Mouse (Mus musculus) C2C12 (cell line): ENCODE measurements at regions not wholly inside any gene's neighbourhood (a gene's known extent, or its start where the extent isn't known, plus 50 kb on each side); places are given as distances from the start of the nearest gene placed in this dataset.

Experiments used
- CEBPB ChIP-seq: IDR thresholded peaks from one replicate; pipeline ENCODE4 v1.6.1; 2011; ENCODE audit warnings: low read depth, mild to moderate bottlenecking, control low read depth, moderate library complexity
- CTCF ChIP-seq: IDR thresholded peaks from one replicate; pipeline ENCODE4 v1.5.1; 2011; ENCODE audit not compliant: control insufficient read depth, insufficient read depth, insufficient read length
- FOSL1 ChIP-seq: IDR thresholded peaks from one replicate; pipeline ENCODE4 v1.8.0; 2011; ENCODE audit warnings: mild to moderate bottlenecking, low read length; ENCODE audit not compliant: poor library complexity, insufficient read depth, severe bottlenecking
- MAX ChIP-seq: IDR thresholded peaks from one replicate; pipeline ENCODE4 v1.6.1; 2011; ENCODE audit warnings: mild to moderate bottlenecking, control low read depth
- MYOD1 ChIP-seq: IDR thresholded peaks from one replicate; pipeline ENCODE4 v1.6.1; 2011; ENCODE audit warnings: low read depth; ENCODE audit not compliant: control insufficient read depth, insufficient read length
- MYOG ChIP-seq: IDR thresholded peaks from one replicate; pipeline ENCODE4 v1.6.1; 2011; ENCODE audit not compliant: control insufficient read depth, insufficient read length; ENCODE audit errors: extremely low read depth
- USF1 ChIP-seq: IDR thresholded peaks from one replicate; pipeline ENCODE4 v1.6.1; 2011; ENCODE audit warnings: low read depth, mild to moderate bottlenecking, control low read depth, moderate library complexity

DNA sequence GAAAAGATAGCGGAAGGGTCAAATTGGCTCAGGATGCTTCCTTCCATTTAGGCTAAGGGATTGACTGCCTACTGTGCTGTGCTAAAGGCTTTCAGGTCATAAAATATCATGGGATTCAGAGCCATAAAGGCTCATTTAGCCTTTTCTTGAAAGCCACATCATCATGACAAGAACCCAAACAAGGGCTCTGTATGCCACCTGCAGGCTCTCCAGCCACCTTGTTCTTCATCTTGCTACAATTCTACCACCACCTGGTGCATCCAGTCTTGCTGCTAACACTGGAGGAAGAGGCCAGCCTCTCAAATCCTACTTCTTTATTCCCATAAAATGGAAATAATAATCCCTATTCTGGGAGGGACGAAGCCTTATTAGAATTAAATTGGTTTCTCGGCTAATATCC lies 155.9 kb upstream of the Gm12728 start:
- TF ChIP-seq CTCF = no peak
- no peak for TF ChIP-seq MYOG
- no peak for TF ChIP-seq MAX
- no peak for TF ChIP-seq CEBPB
- no peak for TF ChIP-seq USF1
- no peak for TF ChIP-seq FOSL1
- TF ChIP-seq MYOD1 = no peak
